Mouse (Mus musculus): ENCODE data around the gene Col4a1.

The Col4a1 gene

GRCm38 (mm10) chr8:11327722-11328417, 15.2 kb upstream of the Col4a1 start:
- DNase-seq, result no peak

GRCm38 (mm10) chr8:11327298-11327697, 14.7 kb upstream of the Col4a1 start:
- no peak for DNase-seq

- DNase-seq, result no peak
These were observed 12.3 kb upstream of the Col4a1 start for GRCm38 (mm10) chr8:11324801-11325395.

DNA sequence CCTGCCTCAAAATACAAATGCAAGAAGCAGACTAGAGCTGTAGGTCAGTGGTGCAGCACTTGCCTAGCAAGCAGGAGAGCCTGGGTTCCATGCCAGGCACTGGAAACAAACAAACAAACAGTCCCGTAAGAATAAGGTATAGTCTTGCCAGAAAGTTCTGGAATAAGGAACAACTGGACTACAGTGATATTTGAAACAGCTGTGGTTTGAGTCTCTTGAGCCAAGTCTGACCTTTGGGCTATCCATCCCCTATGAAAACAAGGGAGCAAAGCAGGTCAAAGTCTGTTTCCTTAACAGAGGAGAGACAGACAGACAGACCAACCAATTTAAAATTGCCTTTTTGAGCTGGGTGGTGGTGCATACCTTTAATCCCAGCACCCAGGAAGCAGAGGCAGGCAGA, 11.1 kb upstream of the Col4a1 start:
- DNase-seq, result no peak

GRCm38 (mm10) chr8:11322724-11323585, 10.3 kb upstream of the Col4a1 start:
- no peak for DNase-seq

DNA sequence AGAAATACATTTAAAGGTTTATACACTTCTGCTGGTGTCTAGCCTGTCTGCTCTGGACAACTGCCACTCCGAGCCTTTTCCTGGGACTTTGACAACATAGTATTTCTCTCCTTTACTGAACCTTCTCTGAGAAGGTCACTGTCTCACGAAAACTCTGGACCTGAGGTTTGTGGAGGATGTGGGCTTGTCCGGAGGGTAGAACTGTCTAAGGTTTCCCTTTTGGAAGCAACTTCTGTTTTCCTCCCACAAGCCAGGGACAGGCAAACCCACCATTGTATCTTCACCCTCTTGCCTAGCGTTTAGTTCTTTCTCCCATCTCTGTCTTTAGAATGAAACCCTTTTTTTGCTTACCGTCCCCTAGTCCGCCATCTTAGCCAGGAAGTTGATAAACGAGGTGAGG, 9.2 kb upstream of the Col4a1 start:
- DNase-seq, result no peak

DNA sequence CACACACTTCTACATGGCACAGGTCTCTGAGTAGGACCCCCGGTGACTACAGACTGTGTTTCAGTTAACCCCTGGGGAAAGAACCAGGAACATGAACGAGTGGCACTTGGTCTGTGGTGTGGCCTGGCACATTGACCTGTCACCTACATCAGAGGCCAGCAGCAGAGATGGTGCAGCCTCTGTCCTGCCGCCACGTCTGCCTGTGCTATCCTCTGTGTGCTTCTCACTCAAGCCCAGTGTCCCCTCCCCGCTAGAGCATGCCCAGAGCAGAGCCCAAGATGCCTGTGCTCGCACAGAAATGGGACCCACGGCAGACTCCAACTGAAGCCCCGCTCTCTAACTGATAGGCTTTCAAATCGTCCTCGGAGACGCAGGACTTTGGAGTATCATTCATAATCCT, 6.8 kb upstream of the Col4a1 start:
- DNase-seq, result no peak

DNA sequence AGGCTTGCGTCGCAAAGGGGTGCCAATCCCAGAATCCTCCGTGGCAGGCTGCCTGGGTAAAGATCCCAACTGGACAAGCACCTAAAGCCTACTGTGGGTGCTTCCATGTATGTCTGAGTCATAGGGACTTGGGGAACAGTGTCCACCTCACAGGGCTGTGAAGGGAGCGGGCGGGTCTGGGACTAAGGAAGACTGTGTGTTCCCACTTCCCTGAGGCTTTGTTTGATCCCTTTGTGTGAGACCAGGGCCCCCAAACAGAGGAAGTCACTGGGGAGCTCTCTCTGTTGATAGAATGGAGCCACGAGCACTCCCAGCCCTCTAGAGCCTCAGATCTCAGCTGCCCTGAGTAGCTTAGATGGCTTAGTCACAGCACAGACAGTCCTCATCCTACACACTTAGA, 3.5 kb upstream of the Col4a1 start:
- no peak for DNase-seq

DNA sequence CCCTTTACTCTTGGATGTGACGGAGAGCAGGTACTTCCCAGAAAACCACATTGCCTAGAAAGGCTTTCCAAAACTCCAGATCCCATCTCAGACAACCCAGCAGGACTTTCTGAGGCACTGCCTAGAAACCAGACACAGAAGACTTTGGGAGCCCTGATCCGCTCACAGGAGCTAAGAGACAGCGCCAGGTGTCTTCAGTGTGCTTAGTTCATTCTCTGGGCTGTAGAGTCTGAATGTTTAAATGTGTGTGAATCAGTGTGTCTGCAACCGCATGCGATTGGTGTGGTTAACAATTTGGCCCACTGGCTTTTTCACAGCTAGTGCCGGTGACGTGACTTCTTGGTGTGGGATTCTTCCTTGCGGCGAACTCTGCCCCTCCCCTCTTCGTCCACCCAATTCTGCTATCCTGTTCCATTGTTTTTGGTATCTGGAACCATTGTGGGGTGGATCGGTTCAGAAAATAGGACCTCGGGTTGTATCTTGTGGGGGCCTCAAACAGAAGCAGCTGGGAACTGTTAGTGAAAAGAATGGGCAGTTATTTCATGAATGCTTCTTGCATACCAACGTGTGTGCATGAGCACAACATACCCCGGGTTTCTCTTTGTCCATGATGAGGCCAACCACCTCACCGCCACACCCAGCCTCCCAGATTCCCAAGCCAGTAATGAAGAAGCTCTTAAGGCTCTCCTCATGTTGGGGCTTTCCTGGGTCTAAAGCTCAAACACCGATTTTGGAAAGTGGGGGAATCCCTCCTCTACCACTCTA, 2.7 kb upstream of the Col4a1 start:
- no peak for DNase-seq

DNA sequence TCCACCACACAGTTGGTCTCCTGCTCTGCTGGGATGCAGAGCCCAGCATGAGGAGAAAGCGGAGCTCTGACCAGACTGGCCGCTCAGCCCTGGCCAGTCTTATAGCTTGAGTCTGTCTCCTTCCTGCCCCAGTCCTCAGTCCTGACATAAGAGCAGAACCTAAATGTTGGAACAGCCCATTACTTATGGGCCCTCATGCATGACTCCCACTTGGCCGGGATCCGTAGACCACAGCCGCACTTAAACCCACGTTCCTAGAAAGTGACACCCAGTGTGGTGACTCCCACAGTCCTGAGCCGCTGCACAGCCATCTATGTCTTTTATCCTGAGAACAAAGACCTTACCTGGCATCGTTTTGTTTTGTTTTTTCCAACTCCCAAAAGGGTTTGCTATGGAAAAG, 2.0 kb upstream of the Col4a1 start:
- DNase-seq, result no peak

DNA sequence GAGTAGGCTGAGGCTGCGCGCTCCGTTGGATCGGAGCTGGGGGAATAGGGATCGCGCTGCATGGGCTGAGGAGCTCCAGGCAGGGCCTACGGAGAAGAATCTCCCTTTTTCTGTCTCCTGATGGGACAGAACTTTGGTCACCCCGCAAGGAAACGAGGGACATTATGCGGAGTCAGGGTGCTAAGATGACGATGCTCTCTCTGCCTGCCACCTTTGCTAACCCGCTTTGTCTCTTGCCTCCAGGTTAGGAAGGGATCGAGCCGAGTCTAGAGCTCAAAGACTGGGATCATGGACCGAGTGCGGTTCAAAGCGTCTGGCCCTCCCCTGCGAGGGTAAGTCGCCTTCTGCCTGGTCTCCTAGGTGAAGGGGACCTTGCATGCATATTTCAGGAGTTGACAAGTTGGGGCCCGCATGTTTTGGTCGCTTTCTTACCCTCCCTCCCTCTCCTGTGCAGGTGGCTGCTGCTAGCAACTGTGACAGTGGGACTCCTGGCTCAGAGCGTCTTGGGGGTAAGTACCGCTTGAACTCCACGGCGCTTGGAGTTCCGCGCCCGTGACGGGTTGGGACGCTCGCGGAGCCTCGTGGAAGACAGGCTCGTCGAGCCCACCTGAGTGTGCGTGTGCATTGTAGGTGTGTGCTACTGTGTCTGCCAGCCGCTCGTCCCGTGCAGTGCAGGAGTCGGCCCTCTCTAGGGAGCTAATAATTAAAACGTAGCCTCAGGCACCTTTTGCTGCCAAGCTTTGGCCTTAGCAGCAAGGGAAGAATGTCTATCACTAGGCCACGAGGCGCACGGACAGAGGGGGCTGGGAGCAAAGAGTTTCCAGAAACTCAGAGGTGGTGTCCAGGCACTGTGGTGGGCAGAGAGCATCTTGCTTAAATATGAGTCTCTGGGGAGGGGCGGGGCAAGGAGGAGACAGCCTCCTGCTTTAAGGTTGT, 818 bp upstream of the Col4a1 start:
- no peak for DNase-seq

DNA sequence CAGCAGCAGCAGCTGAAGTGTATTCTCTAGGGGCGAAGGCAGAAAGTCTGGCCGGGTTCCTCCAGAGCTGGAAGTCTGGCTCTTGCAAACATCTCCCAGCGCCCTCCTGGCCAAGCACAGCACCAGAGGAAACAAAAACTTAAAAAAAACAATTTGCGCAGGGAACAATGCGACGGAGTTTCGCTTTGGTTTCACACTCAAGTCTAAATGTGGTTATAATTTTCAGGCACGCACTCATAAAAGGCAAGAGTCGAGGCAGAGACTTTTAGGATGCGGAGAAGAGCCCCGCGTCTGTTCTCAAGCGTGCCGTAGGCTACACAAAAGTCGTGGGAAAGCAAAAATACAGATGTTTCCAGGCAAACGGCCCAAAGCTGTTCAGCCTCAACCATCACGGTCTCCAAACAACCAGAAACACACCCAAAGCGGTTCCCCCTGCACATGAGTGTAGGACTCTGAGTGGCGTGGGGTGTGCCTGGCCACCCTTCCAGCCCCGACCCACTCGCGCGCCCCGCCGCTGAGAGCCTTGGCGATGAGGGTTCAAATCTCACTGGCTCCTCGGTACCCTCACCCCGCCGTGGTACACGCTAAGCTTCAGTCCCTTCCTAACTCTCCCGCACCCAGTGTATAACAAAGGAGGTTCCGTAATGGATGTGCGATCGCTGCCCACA, 811 bp downstream of the Col4a1 start:
- DNase-seq, result no peak

DNA sequence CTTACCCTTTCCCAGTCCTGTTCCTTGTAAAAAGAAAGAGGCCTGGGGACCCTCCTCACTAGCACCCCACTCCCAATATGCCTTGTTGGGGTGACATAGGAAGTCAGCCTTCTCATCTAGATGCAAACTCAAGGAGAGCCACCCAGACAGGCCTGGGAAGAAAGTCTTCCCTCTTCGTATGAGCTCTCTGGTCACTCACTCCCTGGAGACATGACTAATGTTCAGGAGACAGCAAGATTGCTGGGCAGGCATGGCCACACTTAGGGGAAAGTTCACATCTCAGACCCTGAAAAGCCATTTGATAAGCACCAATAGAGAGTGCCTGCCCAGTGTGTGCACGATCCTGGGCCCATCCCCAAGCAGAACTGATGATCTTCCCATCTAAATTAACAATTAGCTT, 2.6 kb downstream of the Col4a1 start:
- DNase-seq, result no peak

DNA sequence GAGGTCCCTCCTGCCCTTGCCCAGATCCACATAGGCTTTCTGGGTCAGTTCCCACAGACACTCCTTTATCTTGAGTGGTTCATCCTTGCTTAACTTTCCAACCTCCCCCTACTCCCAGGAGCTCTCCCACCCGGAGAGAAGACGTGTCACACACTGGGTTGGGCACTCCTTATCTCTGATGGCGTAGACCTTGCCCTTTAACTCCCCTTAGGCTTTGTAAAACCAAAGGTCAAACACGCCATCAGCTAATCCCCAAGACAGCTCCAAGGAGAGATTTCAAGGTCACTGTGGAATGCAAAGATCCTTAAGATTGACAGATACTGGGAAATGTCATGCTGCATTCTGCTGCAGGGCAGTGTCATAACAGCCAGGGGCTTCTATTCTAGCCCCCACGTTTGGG, 3.4 kb downstream of the Col4a1 start:
- no peak for DNase-seq

DNA sequence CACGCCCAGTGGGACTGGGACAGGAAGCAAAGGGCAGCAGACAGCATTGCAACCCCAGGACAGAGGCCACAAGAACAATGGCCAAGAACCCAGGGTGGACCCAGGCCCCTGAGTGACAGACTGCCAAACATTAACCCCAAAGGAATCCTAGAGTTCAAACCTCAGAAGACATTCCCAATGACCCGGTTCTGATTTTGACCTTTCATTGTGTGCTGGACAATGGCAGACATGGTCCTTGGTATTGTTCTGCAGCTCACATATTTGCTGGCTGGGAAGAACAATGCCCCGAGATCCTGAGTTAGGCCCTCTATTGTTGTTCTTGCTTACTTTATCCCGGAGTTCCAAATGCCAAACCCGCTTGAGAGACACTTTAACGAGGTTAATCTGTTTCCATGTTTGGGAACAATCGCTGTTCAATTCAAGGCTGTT, 4.0 kb downstream of the Col4a1 start:
- no peak for DNase-seq

- no peak for DNase-seq
These were observed 5.2 kb downstream of the Col4a1 start for GRCm38 (mm10) chr8:11307451-11307850.

DNA sequence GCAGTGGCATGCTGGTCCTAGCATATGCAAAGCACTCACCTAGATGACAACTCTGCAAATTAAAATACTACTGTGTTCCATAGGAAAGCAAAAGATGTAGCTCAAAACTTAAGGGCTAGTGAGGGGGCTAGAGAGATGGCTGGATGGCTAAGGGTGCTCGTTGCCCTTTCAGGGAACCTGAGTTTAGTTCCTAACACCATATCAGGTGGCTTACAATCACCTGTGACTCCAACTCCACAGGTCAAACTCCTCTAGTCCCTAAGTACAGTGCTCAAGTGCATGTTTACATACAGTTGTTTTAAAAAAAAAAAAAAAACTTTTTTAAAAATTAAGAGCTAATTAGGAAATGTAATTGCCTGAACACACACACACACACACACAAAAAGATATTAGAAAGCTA, 7.1 kb downstream of the Col4a1 start:
- DNase-seq, result no peak

DNA sequence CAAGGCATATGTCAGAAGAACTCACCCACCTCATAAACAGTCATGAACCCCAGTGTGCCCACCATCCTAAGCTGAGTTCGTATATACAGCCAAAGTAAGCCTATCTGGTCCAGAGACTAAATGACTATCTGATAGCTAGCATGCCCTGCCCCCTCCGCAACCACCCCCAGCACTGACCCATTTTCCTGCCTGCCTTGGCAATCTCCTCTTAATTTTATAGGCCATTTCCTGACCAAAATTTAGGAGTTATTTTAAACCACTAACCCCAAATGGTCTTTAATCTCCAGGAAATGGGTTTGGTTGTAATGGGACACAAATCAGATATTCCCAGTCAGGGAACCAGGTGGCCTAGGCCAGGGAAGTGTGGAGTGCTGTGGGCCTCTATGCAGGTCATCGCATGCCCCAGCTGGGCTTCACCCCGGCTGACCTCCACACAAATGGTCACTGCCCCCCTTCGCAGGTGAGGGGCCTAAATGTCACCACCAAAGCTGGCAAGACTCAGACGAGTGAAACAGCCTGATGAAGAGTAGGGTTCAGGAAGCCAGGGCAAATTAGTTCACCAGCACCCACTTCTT, 8.5 kb downstream of the Col4a1 start:
- DNase-seq, result no peak

- DNase-seq, result no peak
These were observed 12.2 kb downstream of the Col4a1 start for GRCm38 (mm10) chr8:11300436-11300835.

- DNase-seq, result no peak
These were observed 13.4 kb downstream of the Col4a1 start for GRCm38 (mm10) chr8:11299317-11299602.
